Mouse (Mus musculus): Measurements from ENCODE around the gene Pgrmc2.

Pgrmc2 gene

GRCm38 (mm10) chr3:41082885-41083789, at the start of gene Pgrmc2:
Pgrmc2 (minus strand) TSS chr3:41083046.
- DNase-seq (ENCODE audit: low spot score), result peak; percentile 96

- no peak for DNase-seq (ENCODE audit: low spot score)
These were observed 41.1 kb upstream of the Pgrmc2 start for GRCm38 (mm10) chr3:41124000-41124294.

- DNase-seq (ENCODE audit: low spot score), result peak; percentile 8
These were observed 40.5 kb upstream of the Pgrmc2 start for GRCm38 (mm10) chr3:41123190-41123999.

GRCm38 (mm10) chr3:41118173-41118572, 35.3 kb upstream of the Pgrmc2 start:
- DNase-seq (ENCODE audit: low spot score), result no peak

- DNase-seq (ENCODE audit: low spot score), result no peak
These were observed 34.6 kb upstream of the Pgrmc2 start for GRCm38 (mm10) chr3:41117447-41117846.

- no peak for DNase-seq (ENCODE audit: low spot score)
These were observed 30.3 kb upstream of the Pgrmc2 start for GRCm38 (mm10) chr3:41113186-41113585.

GRCm38 (mm10) chr3:41108306-41108785, 25.5 kb upstream of the Pgrmc2 start:
- peak; percentile 31 for DNase-seq (ENCODE audit: low spot score)

- DNase-seq (ENCODE audit: low spot score), result no peak
These were observed 24.9 kb upstream of the Pgrmc2 start for GRCm38 (mm10) chr3:41107600-41108305.

GRCm38 (mm10) chr3:41101905-41102304, 19.1 kb upstream of the Pgrmc2 start:
- DNase-seq (ENCODE audit: low spot score), result no peak

GRCm38 (mm10) chr3:41100157-41100556, 17.3 kb upstream of the Pgrmc2 start:
- no peak for DNase-seq (ENCODE audit: low spot score)

GRCm38 (mm10) chr3:41099672-41100071, 16.8 kb upstream of the Pgrmc2 start:
- DNase-seq (ENCODE audit: low spot score), result no peak

GRCm38 (mm10) chr3:41093210-41093609, 10.4 kb upstream of the Pgrmc2 start:
- no peak for DNase-seq (ENCODE audit: low spot score)

- DNase-seq (ENCODE audit: low spot score), result no peak
These were observed 9.5 kb upstream of the Pgrmc2 start for GRCm38 (mm10) chr3:41092311-41092710.

GRCm38 (mm10) chr3:41090839-41091238, 8.0 kb upstream of the Pgrmc2 start:
- no peak for DNase-seq (ENCODE audit: low spot score)

- no peak for DNase-seq (ENCODE audit: low spot score)
These were observed 4.2 kb upstream of the Pgrmc2 start for GRCm38 (mm10) chr3:41087071-41087470.

GRCm38 (mm10) chr3:41084421-41084820, 1.6 kb upstream of the Pgrmc2 start:
- DNase-seq (ENCODE audit: low spot score), result no peak

- no peak for DNase-seq (ENCODE audit: low spot score)
These were observed 905 bp upstream of the Pgrmc2 start for GRCm38 (mm10) chr3:41083790-41084112.

GRCm38 (mm10) chr3:41082520-41082884, 344 bp downstream of the Pgrmc2 start:
- peak; percentile 47 for DNase-seq (ENCODE audit: low spot score)

GRCm38 (mm10) chr3:41081474-41082301, 1.2 kb downstream of the Pgrmc2 start:
- peak; percentile 60 for DNase-seq (ENCODE audit: low spot score)

GRCm38 (mm10) chr3:41080724-41081123, 2.1 kb downstream of the Pgrmc2 start:
- DNase-seq (ENCODE audit: low spot score), result peak; percentile 31

GRCm38 (mm10) chr3:41078673-41079072, 4.2 kb downstream of the Pgrmc2 start:
- no peak for DNase-seq (ENCODE audit: low spot score)

GRCm38 (mm10) chr3:41075376-41075775, 7.5 kb downstream of the Pgrmc2 start:
- no peak for DNase-seq (ENCODE audit: low spot score)

Data from embryo, embryonic 10 days (tissue).